Mouse (Mus musculus): ENCODE measurements at regions not wholly inside any gene's neighbourhood (a gene's known extent, or its start where the extent isn't known, plus 50 kb on each side); places are given as distances from the start of the nearest gene placed in this dataset.

DNA sequence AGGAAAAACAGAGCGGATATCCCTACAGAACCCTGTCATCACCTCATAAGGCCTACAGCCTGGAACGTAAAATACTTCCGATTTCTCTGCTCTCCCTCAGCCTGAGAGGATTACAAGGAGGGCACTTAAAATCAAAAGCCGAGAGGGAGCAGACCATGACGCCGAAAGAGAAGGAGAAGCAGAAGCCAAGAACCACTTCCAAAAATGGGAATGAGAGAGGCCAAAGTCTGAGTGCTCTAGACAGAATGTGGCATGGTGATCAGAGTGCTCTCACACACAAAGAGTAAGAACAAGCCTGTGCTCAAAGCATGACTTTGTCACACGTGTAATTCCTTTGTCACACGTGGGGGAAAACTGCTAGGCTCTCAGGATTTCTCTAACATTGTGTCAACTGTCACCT, 125.9 kb downstream of the Hlx start:
- no peak for TF ChIP-seq CTCF (IDR thresholded peaks at IDR 0.05; ENCODE audit: low read depth, low read length)
- no peak for TF ChIP-seq EP300 (IDR thresholded peaks at IDR 0.05; ENCODE audit: insufficient read depth, low read depth, low read length)
- no peak for TF ChIP-seq POLR2A (IDR thresholded peaks at IDR 0.05; ENCODE audit: insufficient read depth, low read length)

Data from ES-Bruce4 (cell line).